Mouse (Mus musculus) spleen, adult 2 months (tissue): ENCODE measurements around the gene Slco1a4. TPM values are rescaled to one million over a fixed set of nuclear protein-coding genes. Genes with fewer than 3 reads are reported as not detected.
"Not testable (repeated sequence)": the region's sequence is repeated elsewhere in the genome, so short reads cannot be mapped to it uniquely, and the experiment has no call there.

Source experiments
- DNase-seq, 2 experiments: peaks; one replicate each; pipeline versions ENCODE4 v3.0.0 to v3.0.0-alpha.2; 2012 to 2021; ENCODE audit warnings: low spot score in 2 of 2, low read depth in 1 of 2
- H3K27ac ChIP-seq: fragments of 200-500 bp; 2 replicates; pipeline ENCODE4 v1.5.1; 2012; ENCODE audit warnings: low read length, inconsistent platforms; ENCODE audit not compliant: insufficient read depth
- H3K27me3 ChIP-seq: fragments of 200-500 bp; 2 replicates; pipeline ENCODE4 v1.6.1; 2012; ENCODE audit warnings: mild to moderate bottlenecking, moderate library complexity, low read length, inconsistent platforms; ENCODE audit not compliant: control insufficient read depth, insufficient read depth
- H3K36me3 ChIP-seq: fragments of 200-500 bp; 2 replicates; pipeline ENCODE4 v1.6.1; 2012; ENCODE audit warnings: mild to moderate bottlenecking, low read length, inconsistent platforms; ENCODE audit not compliant: control insufficient read depth, insufficient read depth
- H3K4me1 ChIP-seq: fragments of 200-500 bp; 2 replicates; pipeline ENCODE4 v1.6.1; 2011; ENCODE audit warnings: inconsistent platforms; ENCODE audit not compliant: control insufficient read depth, insufficient read depth, insufficient read length
- H3K4me3 ChIP-seq: fragments of 200-500 bp; 2 replicates; pipeline ENCODE4 v1.5.1; 2011; ENCODE audit warnings: mild to moderate bottlenecking, inconsistent platforms; ENCODE audit not compliant: insufficient read depth, insufficient read length; ENCODE audit errors: extremely low read depth
- CTCF ChIP-seq: fragments of 200-500 bp; IDR thresholded peaks from 2 replicates; pipeline ENCODE4 v1.5.1; 2011; ENCODE audit warnings: mild to moderate bottlenecking, inconsistent platforms; ENCODE audit not compliant: insufficient read depth, insufficient read length, insufficient replicate concordance; ENCODE audit errors: extremely low read depth
- POLR2A ChIP-seq: fragments of 200-500 bp; IDR thresholded peaks from 2 replicates; pipeline ENCODE4 v1.6.1; 2011; ENCODE audit warnings: low read depth, low read length, inconsistent platforms
- WGBS: fragments of 180-500 bp; shearing (Covaris S2); methylation state at CpG from one replicate; pipeline ENCODE4 v1.1.7; 2018; 5-methylcytosine and 5-hydroxymethylcytosine counted together
- polyA plus RNA-seq: library from polyadenylated mRNA; depleted of rRNA; stranded (reverse); fragments of >200 nt; gene quantifications from 2 replicates; pipeline ENCODE4 v1.2.3, GENCODE M21; 2012; rRNA removed

The Slco1a4 gene
- not detected in 2 replicates for polyA plus RNA-seq

DNA sequence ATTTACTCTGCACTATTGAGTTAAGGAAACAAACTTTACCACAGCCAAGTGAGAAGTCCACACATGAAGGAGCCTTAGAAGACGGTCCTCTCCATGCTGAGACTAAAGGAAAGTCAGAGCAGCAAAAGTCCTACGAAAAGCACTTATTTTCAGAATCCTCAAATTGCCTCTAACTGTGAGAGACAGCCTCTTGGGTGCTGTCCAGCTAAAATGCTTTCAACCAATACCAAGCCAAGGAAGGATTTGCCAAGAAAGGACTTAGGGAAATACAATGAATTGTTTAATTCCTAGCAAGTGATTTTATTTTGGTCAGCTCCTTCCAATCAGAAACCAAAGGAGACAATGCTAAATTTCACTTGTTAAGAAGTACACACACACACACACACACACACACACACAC is at the start of gene Slco1a4:
TSS of gene Slco1a4 (minus strand) at position 115 of the 400 bp plus-strand sequence.
- no peaks in the 10 kb centered on the region for H3K27me3 ChIP-seq
- DNase-seq: no peak
- no peak within 1 kb of the TSS for H3K27ac ChIP-seq
- WGBS: 73% methylated on average over 2 of the region's 2 CpGs
- no peak for TF ChIP-seq CTCF
- TF ChIP-seq POLR2A: no peak
- no peaks in the 10 kb centered on the region for H3K4me1 ChIP-seq
- H3K36me3 ChIP-seq: no peaks in the 10 kb centered on the region
- H3K4me3 ChIP-seq: no peak within 1 kb of the TSS

DNA sequence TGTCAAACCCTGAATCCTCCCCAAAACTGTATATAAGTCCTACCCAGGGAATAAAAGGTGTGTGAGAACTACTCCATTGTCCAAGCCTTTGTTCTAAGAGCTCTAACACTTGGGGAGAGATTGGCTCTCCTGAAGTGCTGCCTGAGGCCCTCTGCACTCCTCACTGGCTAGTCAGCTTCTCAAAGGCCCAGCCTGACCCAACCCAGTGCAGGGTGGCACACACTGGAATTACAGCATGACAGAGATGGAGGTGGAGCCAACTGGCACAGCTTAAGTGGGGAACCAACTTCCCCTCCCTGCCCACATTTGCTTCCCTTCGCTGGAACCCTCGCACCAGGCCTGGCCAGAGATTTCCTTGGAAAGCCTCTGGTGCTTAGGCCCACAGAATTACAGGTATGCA is 42.2 kb upstream of the Slco1a4 start:
- H3K27me3 ChIP-seq: no peaks in the 10 kb centered on the region
- no peak overlapping the region for H3K4me3 ChIP-seq
- no peak for DNase-seq
- 39% methylated on average over 2 of the region's 2 CpGs for WGBS
- TF ChIP-seq CTCF: no peak
- no peak for TF ChIP-seq POLR2A
- no peaks in the 10 kb centered on the region for H3K4me1 ChIP-seq
- no peak overlapping the region for H3K27ac ChIP-seq
- H3K36me3 ChIP-seq: no peaks in the 10 kb centered on the region

DNA sequence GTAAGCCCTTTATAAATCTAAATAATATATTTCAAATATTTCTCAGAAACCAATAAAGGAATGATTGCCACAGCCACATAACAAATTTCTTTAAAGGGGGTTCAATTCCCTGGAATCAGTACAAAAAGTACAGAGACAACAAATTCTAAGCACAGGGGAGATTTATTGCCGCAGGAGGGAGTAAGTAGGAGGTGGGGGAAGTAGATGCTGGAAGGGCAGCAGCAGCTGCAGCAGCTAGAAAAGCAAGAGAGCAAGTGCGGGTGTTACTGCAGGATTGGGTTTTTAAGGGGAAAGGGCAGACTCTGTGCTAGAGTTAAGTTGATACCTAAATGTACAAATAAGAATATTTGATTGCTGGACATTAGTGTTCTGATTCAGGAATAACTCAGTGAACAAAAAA is 33.7 kb upstream of the Slco1a4 start:
- 30% methylated on average over 2 of the region's 2 CpGs for WGBS
- no peak for DNase-seq
- no peak for TF ChIP-seq CTCF
- TF ChIP-seq POLR2A: no peak
- H3K4me1 ChIP-seq: no peaks in the 10 kb centered on the region
- H3K36me3 ChIP-seq: no peaks in the 10 kb centered on the region
- H3K4me3 ChIP-seq: no peak overlapping the region
- H3K27ac ChIP-seq: no peak overlapping the region
- no peaks in the 10 kb centered on the region for H3K27me3 ChIP-seq

DNA sequence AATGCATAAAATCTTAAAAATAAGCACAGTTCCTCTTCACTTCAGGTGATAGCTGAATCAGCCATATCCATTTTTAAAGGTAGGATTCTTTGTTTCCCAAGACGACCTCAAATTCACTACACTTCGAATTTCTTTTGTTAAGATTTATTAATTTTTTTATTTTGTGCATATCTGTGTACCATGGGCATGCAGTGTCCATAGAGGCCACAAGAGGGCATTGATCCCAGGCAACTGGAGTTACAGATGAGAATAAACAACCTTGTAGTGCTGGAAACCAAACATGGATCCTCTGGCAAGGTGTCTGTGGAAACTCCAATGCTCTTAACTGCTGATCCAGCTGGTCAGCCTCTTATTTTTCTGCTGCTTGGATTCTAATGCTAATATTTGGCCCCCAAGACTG is 32.2 kb upstream of the Slco1a4 start:
- Histone ChIP-seq H3K4me3 (no peak overlapping the region), H3K4me1 (no peaks in the 10 kb centered on the region), H3K27me3 (no peaks in the 10 kb centered on the region), H3K36me3 (no peaks in the 10 kb centered on the region), H3K27ac (no peak overlapping the region)
- WGBS: 69% methylated on average over 2 of the region's 2 CpGs
- no peak for DNase-seq
- TF ChIP-seq CTCF (no peak), POLR2A (no peak)

DNA sequence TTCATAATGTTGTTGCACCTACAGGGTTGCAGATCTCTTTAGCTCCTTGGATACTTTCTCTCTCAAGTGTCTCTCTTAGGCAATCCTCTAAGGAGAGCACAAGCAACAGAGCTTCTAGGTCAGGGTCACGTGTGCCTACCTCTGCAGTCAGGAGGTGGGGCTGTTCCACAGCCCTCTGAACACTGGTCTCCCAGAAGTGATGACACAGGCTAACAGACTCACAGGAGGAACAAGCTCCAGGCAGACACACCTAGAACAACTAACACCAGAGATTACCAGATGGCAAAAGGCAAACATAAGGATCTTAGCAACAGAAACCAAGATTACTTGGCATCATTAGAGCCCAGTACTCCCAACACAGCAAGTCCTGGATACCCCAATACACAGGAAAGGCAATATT is 26.6 kb upstream of the Slco1a4 start:
- 65% methylated on average over 1 of the region's 1 CpGs for WGBS
- no peak overlapping the region for H3K4me3 ChIP-seq
- H3K27ac ChIP-seq: no peak overlapping the region
- no peaks in the 10 kb centered on the region for H3K4me1 ChIP-seq
- no peaks in the 10 kb centered on the region for H3K36me3 ChIP-seq
- no peaks in the 10 kb centered on the region for H3K27me3 ChIP-seq
- TF ChIP-seq CTCF (no peak), POLR2A (no peak)
- DNase-seq: no peak

DNA sequence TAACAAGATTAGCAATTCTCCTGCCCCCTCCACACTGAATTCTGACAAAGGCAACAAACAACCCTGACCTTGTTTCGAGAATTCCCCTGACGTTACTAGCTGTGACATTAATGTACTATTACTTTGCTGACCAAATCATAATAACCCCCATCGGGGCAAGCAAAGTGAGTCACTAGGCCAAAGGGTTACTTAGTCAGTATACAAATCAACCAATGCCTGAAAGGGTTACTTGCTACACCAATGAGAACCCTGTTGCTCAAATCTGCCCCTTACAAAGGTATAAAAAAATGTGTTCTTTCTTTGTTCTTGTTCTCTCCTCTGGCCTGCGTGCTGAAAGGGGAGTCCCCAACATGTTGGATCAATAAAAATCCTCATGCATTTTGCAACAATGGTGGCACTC is 19.7 kb upstream of the Slco1a4 start:
- 88% methylated on average over 4 of the region's 4 CpGs for WGBS
- H3K27me3 ChIP-seq, H3K36me3 ChIP-seq, H3K27ac ChIP-seq, DNase-seq, H3K4me3 ChIP-seq, H3K4me1 ChIP-seq: not testable (repeated sequence)

DNA sequence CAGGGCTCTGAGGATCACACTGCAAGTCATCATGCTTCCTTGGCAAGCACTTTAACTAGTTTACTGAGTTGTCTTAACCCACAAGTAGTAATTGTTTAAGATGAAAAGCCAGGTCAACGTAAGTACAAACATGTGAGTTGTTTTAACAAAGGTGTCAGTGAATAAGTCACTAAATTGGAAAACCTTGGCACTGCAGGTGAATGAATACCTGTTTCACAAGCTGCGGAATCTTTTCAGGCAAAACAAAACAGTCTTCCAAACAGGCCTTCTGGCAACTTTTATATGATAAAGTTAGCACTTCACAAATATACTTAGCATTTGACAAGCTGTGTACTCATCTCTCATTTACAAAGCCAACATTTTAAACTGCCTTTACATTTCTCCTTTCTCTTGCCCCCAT is 15.7 kb upstream of the Slco1a4 start:
- TF ChIP-seq POLR2A (no peak), CTCF (no peak)
- WGBS: 82% methylated on average over 2 of the region's 2 CpGs
- Histone ChIP-seq H3K27me3 (no peaks in the 10 kb centered on the region), H3K4me3 (no peak overlapping the region), H3K36me3 (no peaks in the 10 kb centered on the region), H3K4me1 (no peaks in the 10 kb centered on the region), H3K27ac (no peak overlapping the region)
- no peak for DNase-seq

DNA sequence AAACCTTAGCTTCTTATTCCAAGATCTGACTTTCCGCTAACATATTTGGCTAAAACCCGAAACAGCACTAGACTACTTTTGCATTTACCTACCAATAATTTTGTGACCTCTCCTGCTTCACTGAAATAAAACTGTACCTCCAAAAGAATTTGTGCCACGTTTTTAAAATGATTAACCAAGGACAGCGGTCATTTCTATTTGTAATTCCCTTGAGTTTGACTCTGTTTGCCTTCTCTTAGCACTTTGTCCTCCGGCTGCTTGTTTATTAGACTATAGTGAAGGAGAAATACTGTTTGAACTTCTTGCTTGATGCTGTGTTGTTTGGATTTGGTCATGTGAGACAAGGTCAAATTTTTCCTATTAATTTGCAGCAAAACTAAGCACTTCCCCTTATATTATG is 12.7 kb upstream of the Slco1a4 start:
- WGBS: 80% methylated on average over 5 of the region's 5 CpGs
- Histone ChIP-seq H3K27ac (no peak overlapping the region), H3K4me3 (no peak overlapping the region; the same call in 1 of the 2 replicates), H3K27me3 (no peaks in the 10 kb centered on the region), H3K4me1 (no peaks in the 10 kb centered on the region), H3K36me3 (no peaks in the 10 kb centered on the region)
- TF ChIP-seq POLR2A (no peak), CTCF (no peak)
- no peak for DNase-seq
